Mouse (Mus musculus) heart, postnatal 0 days (tissue): ENCODE measurements around the gene Tns3. TPM values are rescaled to one million over a fixed set of nuclear protein-coding genes. Genes with fewer than 3 reads are reported as not detected.

Experiments
- ATAC-seq: fragments of 200-750 bp; cut with Nextera tagmentation; 2 replicates; pipeline ENCODE4 v1.8.0; 2017; ENCODE audit warnings: low read depth, moderate number of reproducible peaks, moderate library complexity; ENCODE audit not compliant: insufficient read depth
- DNase-seq: peaks from one replicate; pipeline ENCODE4 v3.0.0-alpha.2; 2016; ENCODE audit warnings: low spot score
- H3K27ac ChIP-seq: fragments of 300-500 bp; sonication (generic); 2 replicates; pipeline ENCODE4 v1.5.1; 2014; ENCODE audit warnings: low read depth, mild to moderate bottlenecking
- H3K27me3 ChIP-seq: fragments of 300-500 bp; sonication (generic); 2 replicates; pipeline ENCODE4 v1.6.1; 2014; ENCODE audit warnings: low read length, mixed read lengths; ENCODE audit not compliant: control insufficient read depth, insufficient read depth
- H3K36me3 ChIP-seq: fragments of 300-500 bp; sonication (generic); replicated peaks from 2 replicates; pipeline ENCODE4 v1.6.1; 2014; ENCODE audit warnings: low read length, mixed read lengths; ENCODE audit not compliant: control insufficient read depth, insufficient read depth
- H3K4me1 ChIP-seq: fragments of 300-500 bp; sonication (generic); 2 replicates; pipeline ENCODE4 v1.6.1; 2014; ENCODE audit warnings: antibody characterized with exemption; ENCODE audit not compliant: control insufficient read depth, insufficient read depth
- H3K4me2 ChIP-seq: fragments of 300-500 bp; sonication (generic); 2 replicates; pipeline ENCODE4 v1.6.1; 2014; ENCODE audit warnings: low read depth, mild to moderate bottlenecking, low read length, moderate library complexity
- H3K4me3 ChIP-seq: fragments of 300-500 bp; sonication (generic); 2 replicates; pipeline ENCODE4 v1.5.1; 2014; ENCODE audit warnings: low read depth, low read length
- H3K9ac ChIP-seq: fragments of 300-500 bp; sonication (generic); replicated peaks from 2 replicates; pipeline ENCODE4 v1.6.1; 2014; ENCODE audit warnings: low read depth, low read length, mixed read lengths
- H3K9me3 ChIP-seq: fragments of 300-500 bp; sonication (generic); replicated peaks from 2 replicates; pipeline ENCODE4 v1.6.1; 2016; ENCODE audit warnings: low read length; ENCODE audit not compliant: control insufficient read depth
- CTCF ChIP-seq: IDR thresholded peaks from 2 replicates; pipeline ENCODE4 v1.5.1; 2016; ENCODE audit warnings: antibody characterized with exemption, control low read depth, low read depth
- EP300 ChIP-seq: IDR thresholded peaks from 2 replicates; pipeline ENCODE4 v1.6.1; 2016; ENCODE audit warnings: antibody characterized with exemption, low read depth
- WGBS: fragments of 180-500 bp; shearing (Covaris S2); extraction: QIAGEN DNeasy Blood & Tissue Kit; methylation state at CpG from one replicate; pipeline ENCODE4 v1.1.7; 2014; 5-methylcytosine and 5-hydroxymethylcytosine counted together
- polyA plus RNA-seq: library from polyadenylated mRNA; unstranded; fragments of >200 nt; fragmentation: Nextera tagmentation; extraction: Ambion mirVana; gene quantifications from 2 replicates; pipeline ENCODE4 v1.2.1, GENCODE M21; 2015
- total RNA-seq: library from RNA; depleted of rRNA; stranded (reverse); fragments of >200 nt; gene quantifications from 2 replicates; pipeline ENCODE4 v1.2.3, GENCODE M21; 2014; ENCODE audit warnings: low replicate concordance

Tns3 gene
- total and polyA plus RNA-seq, 2 experiments from 2014 or later = 7.6 to 31.7 TPM

GRCm38 (mm10) chr11:8450540-8450939 is 213.8 kb downstream of the Tns3 start:
- WGBS = 58% methylated on average over 4 of the region's 4 CpGs
- H3K4me1 ChIP-seq = peaks cover 15% of the 10 kb centered on the region
- no peak overlapping the region for H3K9ac ChIP-seq
- peaks cover 55% of the 10 kb centered on the region for H3K36me3 ChIP-seq
- H3K4me3 ChIP-seq = no peak overlapping the region
- TF ChIP-seq EP300 = no peak
- TF ChIP-seq CTCF = no peak
- H3K4me2 ChIP-seq = no peak overlapping the region
- no peaks in the 10 kb centered on the region for H3K27me3 ChIP-seq
- no peak overlapping the region for H3K27ac ChIP-seq
- no peak for ATAC-seq
- DNase-seq = no peak
- H3K9me3 ChIP-seq = no peaks in the 10 kb centered on the region

DNA sequence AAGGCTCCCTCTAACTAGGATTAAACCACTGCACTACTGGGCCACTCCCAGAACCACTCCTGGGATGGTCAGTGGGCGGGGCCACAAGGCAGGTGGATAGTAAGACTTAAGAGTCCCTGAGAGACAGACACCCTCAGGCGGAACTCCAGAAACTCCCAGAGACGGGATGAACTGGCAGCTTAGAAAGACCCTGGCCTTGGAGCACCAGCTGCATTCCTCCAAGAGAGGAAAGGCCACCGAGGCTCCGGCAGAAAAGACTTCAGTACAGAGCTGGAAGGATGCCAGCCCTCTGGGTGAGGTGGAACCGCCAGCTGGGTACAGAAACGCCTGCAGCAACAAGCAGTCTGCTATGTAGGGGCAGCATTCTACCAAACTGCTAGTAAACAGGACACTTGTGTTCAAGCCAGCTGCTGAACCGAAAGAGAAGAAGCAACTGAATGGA is 218.4 kb downstream of the Tns3 start:
- peak; percentile 81 for DNase-seq
- 19% methylated on average over 8 of the region's 8 CpGs for WGBS
- H3K9ac ChIP-seq = no peak overlapping the region
- TF ChIP-seq EP300 = no peak
- no peak for TF ChIP-seq CTCF
- H3K4me1 ChIP-seq = peaks cover 28% of the 10 kb centered on the region
- no peak overlapping the region for H3K4me2 ChIP-seq
- peak; percentile 51 for ATAC-seq
- H3K4me3 ChIP-seq = no peak overlapping the region
- H3K27me3 ChIP-seq = no peaks in the 10 kb centered on the region
- H3K9me3 ChIP-seq = no peaks in the 10 kb centered on the region
- H3K36me3 ChIP-seq = peaks cover 71% of the 10 kb centered on the region
- H3K27ac ChIP-seq = peak overlapping the region; percentile 83

GRCm38 (mm10) chr11:8444759-8445422 is 219.4 kb downstream of the Tns3 start:
- DNase-seq (no peak), ATAC-seq (peak; percentile 57)
- no peak overlapping the region for H3K4me3 ChIP-seq
- no peaks in the 10 kb centered on the region for H3K27me3 ChIP-seq
- 0 out of 2 replicates have a peak overlapping the region, but pooled peaks have one; percentile 6 for H3K9ac ChIP-seq
- WGBS = 56% methylated on average over 13 of the region's 13 CpGs
- peaks cover 28% of the 10 kb centered on the region for H3K4me1 ChIP-seq
- peak overlapping the region; percentile 83 for H3K27ac ChIP-seq
- no peak overlapping the region for H3K4me2 ChIP-seq
- peaks cover 61% of the 10 kb centered on the region for H3K36me3 ChIP-seq
- TF ChIP-seq EP300 = no peak
- no peak for TF ChIP-seq CTCF
- H3K9me3 ChIP-seq = no peaks in the 10 kb centered on the region

- no peaks in the 10 kb centered on the region for H3K9me3 ChIP-seq
- peaks cover 28% of the 10 kb centered on the region for H3K4me1 ChIP-seq
- ATAC-seq (peak; percentile 22; the same call in 1 of the 2 replicates), DNase-seq (no peak)
- H3K27me3 ChIP-seq = no peaks in the 10 kb centered on the region
- H3K4me3 ChIP-seq = no peak overlapping the region
- H3K36me3 ChIP-seq = peaks cover 57% of the 10 kb centered on the region
- peak overlapping the region; percentile 55 for H3K27ac ChIP-seq
- TF ChIP-seq EP300 (no peak), CTCF (no peak)
- 45% methylated on average over 11 of the region's 11 CpGs for WGBS
- H3K4me2 ChIP-seq = no peak overlapping the region
- H3K9ac ChIP-seq = no peak overlapping the region
Observed at GRCm38 (mm10) chr11:8443539-8444292, 220.6 kb downstream of the Tns3 start.

DNA sequence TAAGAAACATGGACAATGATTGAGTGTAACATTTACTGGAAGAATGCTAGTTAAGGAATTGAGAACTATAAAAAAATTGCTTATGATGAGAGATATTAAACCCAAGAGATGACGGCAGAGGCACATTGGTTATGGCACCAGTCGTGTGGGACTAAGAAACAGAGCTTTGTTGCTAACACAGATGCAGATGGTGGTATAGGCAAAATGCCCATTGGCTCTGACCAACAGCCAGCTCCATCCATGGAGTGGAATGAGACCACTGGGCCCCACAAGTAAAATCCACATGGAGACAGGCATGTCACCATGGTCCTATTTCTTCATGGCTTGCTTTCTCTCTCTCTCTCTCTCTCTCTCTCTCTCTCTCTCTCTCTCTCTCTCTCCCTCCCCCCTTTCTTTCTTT is 223.6 kb downstream of the Tns3 start:
- no peaks in the 10 kb centered on the region for H3K27me3 ChIP-seq
- H3K36me3 ChIP-seq = peaks cover 68% of the 10 kb centered on the region
- no peak overlapping the region for H3K4me3 ChIP-seq
- H3K4me1 ChIP-seq = peaks cover 18% of the 10 kb centered on the region
- H3K4me2 ChIP-seq = no peak overlapping the region
- no peaks in the 10 kb centered on the region for H3K9me3 ChIP-seq
- H3K9ac ChIP-seq = no peak overlapping the region
- H3K27ac ChIP-seq = no peak overlapping the region
- no peak for DNase-seq
- TF ChIP-seq EP300 (no peak), CTCF (no peak)
- ATAC-seq = no peak
- 90% methylated on average over 2 of the region's 2 CpGs for WGBS
